13 mouse cellular contexts compared by ENCODE assay signal in genomic region chr9:98423691-98424090, GRCm38 (mm10). TPM values are rescaled to one million over a fixed set of nuclear protein-coding genes. Genes with fewer than 3 reads are reported as not detected.
DNase-seq lines count a peak whose midpoint lies in the region; ATAC-seq and TF ChIP-seq lines count a peak whose summit lies in the region.
"Had no signal": no experiment of that assay in that cellular context is flagged by ENCODE, and none has a peak within 500 bp of the region (broad histone marks: within the 10 kb centered on the region; RNA-seq: fewer than 3 reads in every experiment).

No protein-coding gene starts in this region.

- no peak for ATAC-seq in limb, embryonic 13.5 days (ENCODE audit: low FRiP score, low read depth)
- no peak for ATAC-seq in embryonic facial prominence, embryonic 13.5 days (ENCODE audit: insufficient number of reproducible peaks, insufficient read depth, low FRiP score, low TSS enrichment, low read depth)
- ATAC-seq in limb, embryonic 15.5 days (ENCODE audit: insufficient number of reproducible peaks, low FRiP score, low TSS enrichment, low read depth) = no peak
- no peak for ATAC-seq in midbrain, postnatal 0 days (ENCODE audit: low FRiP score)

- DNase-seq in limb, embryonic 10.5 days (ENCODE audit: low spot score) = no peak
- DNase-seq in midbrain, postnatal 0 days (ENCODE audit: low spot score) = no peak
- no peak for DNase-seq in left cerebral cortex, adult 9 months (ENCODE audit: low spot score in 2 of 2)
- no peak for DNase-seq in left cerebral cortex, adult 2 months (ENCODE audit: extremely low spot score in 1 of 2, low spot score in 2 of 2)
- DNase-seq in ovary, postnatal 14 days (ENCODE audit: low spot score) = no peak
- DNase-seq: adrenal gland, postnatal 10 days; gastrocnemius, postnatal 10 days; kidney, adult 2 months; layer of hippocampus, adult 9-11 months had no signal

- 9% methylated on average over 4 of the region's 4 CpGs for WGBS in limb, embryonic 13.5 days
- 6% methylated on average over 4 of the region's 4 CpGs for WGBS in limb, embryonic 10.5 days
- 10% methylated on average over 4 of the region's 4 CpGs for WGBS in embryonic facial prominence, embryonic 13.5 days
- 8% methylated on average over 4 of the region's 4 CpGs for WGBS in limb, embryonic 15.5 days
- WGBS in midbrain, postnatal 0 days = 16% methylated on average over 4 of the region's 4 CpGs

- no peak overlapping the region for H3K4me3 ChIP-seq in limb, embryonic 13.5 days
- H3K4me3 ChIP-seq in limb, embryonic 10.5 days = no peak overlapping the region
- H3K4me3 ChIP-seq in embryonic facial prominence, embryonic 13.5 days = no peak overlapping the region
- no peak overlapping the region for H3K4me3 ChIP-seq in limb, embryonic 15.5 days
- no peak overlapping the region for H3K4me3 ChIP-seq in midbrain, postnatal 0 days (ENCODE audit: low read depth, low read length)
- H3K4me3 ChIP-seq in left cerebral cortex, adult 2 months = no peak overlapping the region

- no peaks in the 10 kb centered on the region for H3K36me3 ChIP-seq in limb, embryonic 13.5 days
- H3K36me3 ChIP-seq in limb, embryonic 10.5 days = no peaks in the 10 kb centered on the region
- no peaks in the 10 kb centered on the region for H3K36me3 ChIP-seq in embryonic facial prominence, embryonic 13.5 days
- H3K36me3 ChIP-seq in limb, embryonic 15.5 days = no peaks in the 10 kb centered on the region
- H3K36me3 ChIP-seq in midbrain, postnatal 0 days (ENCODE audit: insufficient read depth, low read length) = no peaks in the 10 kb centered on the region

- peaks cover 37% of the 10 kb centered on the region for H3K4me1 ChIP-seq in limb, embryonic 13.5 days
- peaks cover 49% of the 10 kb centered on the region for H3K4me1 ChIP-seq in limb, embryonic 10.5 days
- peaks cover 46% of the 10 kb centered on the region for H3K4me1 ChIP-seq in embryonic facial prominence, embryonic 13.5 days
- peaks cover 28% of the 10 kb centered on the region for H3K4me1 ChIP-seq in limb, embryonic 15.5 days
- no peaks in the 10 kb centered on the region; the same call in 1 of the 2 replicates for H3K4me1 ChIP-seq in midbrain, postnatal 0 days (ENCODE audit: insufficient read depth, low read length)

- H3K9ac ChIP-seq in limb, embryonic 13.5 days = no peak overlapping the region
- no peak overlapping the region for H3K9ac ChIP-seq in embryonic facial prominence, embryonic 13.5 days
- H3K9ac ChIP-seq in limb, embryonic 15.5 days = no peak overlapping the region
- H3K9ac ChIP-seq in midbrain, postnatal 0 days (replicated peaks; ENCODE audit: low read length, poor library complexity, severe bottlenecking) = no peak overlapping the region; the same call in 1 of the 2 replicates

- TF ChIP-seq CTCF in midbrain, postnatal 0 days (IDR thresholded peaks at IDR 0.05) = no peak
- TF ChIP-seq CTCF in left cerebral cortex, adult 2 months (IDR thresholded peaks at IDR 0.05) = no peak

- intact Hi-C loops in left cerebral cortex, adult 2 months (cut with DNase I) = no loop called here

- no peaks in the 10 kb centered on the region for H3K9me3 ChIP-seq in limb, embryonic 13.5 days
- H3K9me3 ChIP-seq in limb, embryonic 10.5 days (replicated peaks) = no peaks in the 10 kb centered on the region
- no peaks in the 10 kb centered on the region for H3K9me3 ChIP-seq in embryonic facial prominence, embryonic 13.5 days
- no peaks in the 10 kb centered on the region for H3K9me3 ChIP-seq in limb, embryonic 15.5 days
- H3K9me3 ChIP-seq in midbrain, postnatal 0 days (ENCODE audit: low read length) = no peaks in the 10 kb centered on the region

- H3K27ac ChIP-seq in limb, embryonic 13.5 days = no peak overlapping the region
- no peak overlapping the region for H3K27ac ChIP-seq in limb, embryonic 10.5 days
- H3K27ac ChIP-seq in embryonic facial prominence, embryonic 13.5 days = no peak overlapping the region
- H3K27ac ChIP-seq in limb, embryonic 15.5 days = no peak overlapping the region
- no peak overlapping the region for H3K27ac ChIP-seq in midbrain, postnatal 0 days (ENCODE audit: low read depth, low read length)
- H3K27ac ChIP-seq in left cerebral cortex, adult 2 months = no peak overlapping the region

- H3K27me3 ChIP-seq in limb, embryonic 13.5 days = peaks cover 4% of the 10 kb centered on the region; the same call in 1 of the 2 replicates
- peaks cover 26% of the 10 kb centered on the region for H3K27me3 ChIP-seq in limb, embryonic 10.5 days (ENCODE audit: low read depth, poor library complexity, severe bottlenecking)
- no peaks in the 10 kb centered on the region for H3K27me3 ChIP-seq in embryonic facial prominence, embryonic 13.5 days
- 0 out of 2 replicates have a peak, but pooled peaks cover 2% of the 10 kb centered on the region for H3K27me3 ChIP-seq in limb, embryonic 15.5 days
- H3K27me3 ChIP-seq in midbrain, postnatal 0 days (ENCODE audit: insufficient read depth, low read length) = peaks cover 4% of the 10 kb centered on the region
- H3K27me3 ChIP-seq: CH12.LX had no signal

- peak overlapping the region; percentile 76 for H3K4me2 ChIP-seq in limb, embryonic 13.5 days (replicated peaks)
- H3K4me2 ChIP-seq in embryonic facial prominence, embryonic 13.5 days = peak overlapping the region; percentile 75; the same call in 1 of the 2 replicates
- peak overlapping the region; percentile 82; the same call in 1 of the 2 replicates for H3K4me2 ChIP-seq in limb, embryonic 15.5 days
- peak overlapping the region; percentile 64; the same call in 1 of the 2 replicates for H3K4me2 ChIP-seq in midbrain, postnatal 0 days (ENCODE audit: low read depth, low read length, poor library complexity, severe bottlenecking)

RNA-seq across cellular contexts. Expression of gene Rbp1, which starts 0.9 kb away (rescaled TPM):
- 48.7 and 55.7 TPM in 2 replicates for polyA plus RNA-seq in limb, embryonic 13.5 days (2015; fragmentation: Nextera tagmentation; extraction: Ambion mirVana)
- 28.6 and 29.7 TPM in 2 replicates for polyA plus RNA-seq in limb, embryonic 10.5 days (2016; fragmentation: Nextera tagmentation; extraction: Ambion mirVana)
- polyA plus RNA-seq in embryonic facial prominence, embryonic 13.5 days (2015; fragmentation: Nextera tagmentation; extraction: Ambion mirVana) = 54.1 and 61.1 TPM in 2 replicates
- polyA plus RNA-seq in limb, embryonic 15.5 days (2015; fragmentation: Nextera tagmentation; extraction: Ambion mirVana) = 34.2 and 34.5 TPM in 2 replicates
- 10.5 and 11.5 TPM in 2 replicates for total RNA-seq in midbrain, postnatal 0 days (2014; rRNA removed)
- polyA plus RNA-seq in midbrain, postnatal 0 days (2015; fragmentation: Nextera tagmentation; extraction: Ambion mirVana) = 27.6 and 30.0 TPM in 2 replicates
- 1 to 10 TPM; 4.7 to 6.4 TPM for total RNA-seq in left cerebral cortex, adult 2 months (2021)
